Mouse (Mus musculus) spleen, adult 2 months (tissue): ENCODE results near the gene Slc10a1. TPM values are rescaled to one million over a fixed set of nuclear protein-coding genes. Genes with fewer than 3 reads are reported as not detected.
A peak's percentile ranks its signal among the peaks of the same experiment; 100 is the strongest.

Source experiments
- DNase-seq, 2 experiments: peaks; one replicate each; pipeline versions ENCODE4 v3.0.0 to v3.0.0-alpha.2; 2012 to 2021; ENCODE audit warnings: low spot score in 2 of 2, low read depth in 1 of 2
- H3K27ac ChIP-seq: fragments of 200-500 bp; 2 replicates; pipeline ENCODE4 v1.5.1; 2012; ENCODE audit warnings: low read length, inconsistent platforms; ENCODE audit not compliant: insufficient read depth
- H3K27me3 ChIP-seq: fragments of 200-500 bp; 2 replicates; pipeline ENCODE4 v1.6.1; 2012; ENCODE audit warnings: mild to moderate bottlenecking, moderate library complexity, low read length, inconsistent platforms; ENCODE audit not compliant: control insufficient read depth, insufficient read depth
- H3K36me3 ChIP-seq: fragments of 200-500 bp; 2 replicates; pipeline ENCODE4 v1.6.1; 2012; ENCODE audit warnings: mild to moderate bottlenecking, low read length, inconsistent platforms; ENCODE audit not compliant: control insufficient read depth, insufficient read depth
- H3K4me1 ChIP-seq: fragments of 200-500 bp; 2 replicates; pipeline ENCODE4 v1.6.1; 2011; ENCODE audit warnings: inconsistent platforms; ENCODE audit not compliant: control insufficient read depth, insufficient read depth, insufficient read length
- H3K4me3 ChIP-seq: fragments of 200-500 bp; 2 replicates; pipeline ENCODE4 v1.5.1; 2011; ENCODE audit warnings: mild to moderate bottlenecking, inconsistent platforms; ENCODE audit not compliant: insufficient read depth, insufficient read length; ENCODE audit errors: extremely low read depth
- CTCF ChIP-seq: fragments of 200-500 bp; IDR thresholded peaks from 2 replicates; pipeline ENCODE4 v1.5.1; 2011; ENCODE audit warnings: mild to moderate bottlenecking, inconsistent platforms; ENCODE audit not compliant: insufficient read depth, insufficient read length, insufficient replicate concordance; ENCODE audit errors: extremely low read depth
- POLR2A ChIP-seq: fragments of 200-500 bp; IDR thresholded peaks from 2 replicates; pipeline ENCODE4 v1.6.1; 2011; ENCODE audit warnings: low read depth, low read length, inconsistent platforms
- WGBS: fragments of 180-500 bp; shearing (Covaris S2); methylation state at CpG from one replicate; pipeline ENCODE4 v1.1.7; 2018; 5-methylcytosine and 5-hydroxymethylcytosine counted together
- polyA plus RNA-seq: library from polyadenylated mRNA; depleted of rRNA; stranded (reverse); fragments of >200 nt; gene quantifications from 2 replicates; pipeline ENCODE4 v1.2.3, GENCODE M21; 2012

Slc10a1 gene
- polyA plus RNA-seq, 1 experiment, result not detected

GRCm38 (mm10) chr12:80998528-80999221 is 30.2 kb upstream of the Slc10a1 start:
- TF ChIP-seq CTCF (no peak), POLR2A (no peak)
- Histone ChIP-seq H3K27me3 (no peaks in the 10 kb centered on the region), H3K27ac (no peak overlapping the region), H3K36me3 (no peaks in the 10 kb centered on the region), H3K4me3 (peak overlapping the region; percentile 21; the same call in 1 of the 2 replicates), H3K4me1 (peaks cover 8% of the 10 kb centered on the region)
- 26% methylated on average over 33 of the region's 33 CpGs for WGBS
- peak; percentile 11 to 26 for DNase-seq

GRCm38 (mm10) chr12:80997652-80998051 is 29.1 kb upstream of the Slc10a1 start:
- Histone ChIP-seq H3K4me1 (peaks cover 13% of the 10 kb centered on the region), H3K27ac (no peak overlapping the region)
- 92% methylated on average over 4 of the region's 4 CpGs for WGBS

GRCm38 (mm10) chr12:80995326-80995725 is 26.8 kb upstream of the Slc10a1 start:
- 18% methylated on average over 4 of the region's 4 CpGs for WGBS
- Histone ChIP-seq H3K36me3 (no peaks in the 10 kb centered on the region), H3K4me1 (peaks cover 21% of the 10 kb centered on the region), H3K4me3 (no peak overlapping the region), H3K27ac (no peak overlapping the region), H3K27me3 (no peaks in the 10 kb centered on the region)
- DNase-seq, result no peak
- TF ChIP-seq POLR2A, result no peak
- no peak for TF ChIP-seq CTCF

More at GRCm38 (mm10) chr12:80997652-80998051, 29.1 kb upstream of the Slc10a1 start:
- Histone ChIP-seq H3K27me3 (no peaks in the 10 kb centered on the region), H3K4me3 (no peak overlapping the region), H3K36me3 (no peaks in the 10 kb centered on the region)
- TF ChIP-seq CTCF, result no peak
- no peak for DNase-seq

GRCm38 (mm10) chr12:80993773-80994172 is 25.3 kb upstream of the Slc10a1 start:
- H3K36me3 ChIP-seq, result no peaks in the 10 kb centered on the region
- no peak for TF ChIP-seq CTCF
- H3K4me3 ChIP-seq, result no peak overlapping the region
- H3K27me3 ChIP-seq, result no peaks in the 10 kb centered on the region
- WGBS, result 24% methylated on average over 1 of the region's 1 CpGs
- H3K4me1 ChIP-seq, result peaks cover 18% of the 10 kb centered on the region
- DNase-seq, result no peak
- no peak overlapping the region for H3K27ac ChIP-seq

GRCm38 (mm10) chr12:80992540-80993122 is 24.1 kb upstream of the Slc10a1 start:
- no peak overlapping the region for H3K27ac ChIP-seq
- H3K4me3 ChIP-seq, result no peak overlapping the region
- 51% methylated on average over 8 of the region's 8 CpGs for WGBS
- TF ChIP-seq CTCF (0 out of 2 replicates have a peak, but pooled peaks have one; percentile 3), POLR2A (no peak)
- H3K27me3 ChIP-seq, result no peaks in the 10 kb centered on the region
- peaks cover 13% of the 10 kb centered on the region; the same call in 1 of the 2 replicates for H3K4me1 ChIP-seq
- no peak for DNase-seq
- H3K36me3 ChIP-seq, result no peaks in the 10 kb centered on the region

- TF ChIP-seq POLR2A (no peak), CTCF (no peak)
- 11% methylated on average over 10 of the region's 10 CpGs for WGBS
- Histone ChIP-seq H3K27me3 (no peaks in the 10 kb centered on the region), H3K4me3 (peak overlapping the region; percentile 22; the same call in 1 of the 2 replicates), H3K27ac (0 out of 2 replicates have a peak overlapping the region, but pooled peaks have one; percentile 1), H3K4me1 (peaks cover 13% of the 10 kb centered on the region; the same call in 1 of the 2 replicates), H3K36me3 (no peaks in the 10 kb centered on the region)
- DNase-seq, result peak; percentile 22 to 33
Observed at GRCm38 (mm10) chr12:80991806-80992205, 23.3 kb upstream of the Slc10a1 start.

GRCm38 (mm10) chr12:80990901-80991445 is 22.5 kb upstream of the Slc10a1 start:
- no peaks in the 10 kb centered on the region for H3K36me3 ChIP-seq
- no peak for DNase-seq

More at GRCm38 (mm10) chr12:80990901-80991445, 22.5 kb upstream of the Slc10a1 start:
- TF ChIP-seq POLR2A (no peak), CTCF (no peak)
- 86% methylated on average over 13 of the region's 13 CpGs for WGBS
- no peak overlapping the region for H3K4me3 ChIP-seq
- no peaks in the 10 kb centered on the region for H3K27me3 ChIP-seq
- H3K27ac ChIP-seq, result no peak overlapping the region
- peaks cover 13% of the 10 kb centered on the region; the same call in 1 of the 2 replicates for H3K4me1 ChIP-seq
